Mouse (Mus musculus) forebrain, embryonic 10.5 days (tissue): Measurements from ENCODE around the gene Slx4ip. TPM values are rescaled to one million over a fixed set of nuclear protein-coding genes. Genes with fewer than 3 reads are reported as not detected.

ENCODE experiments used
- DNase-seq: peaks from one replicate; pipeline ENCODE4 v3.0.0-alpha.2; 2017; ENCODE audit warnings: low spot score; ENCODE audit errors: extremely low spot score
- H3K27ac ChIP-seq: fragments of 300-500 bp; sonication (generic); 2 replicates; pipeline ENCODE4 v1.5.1; 2016; ENCODE audit warnings: mild to moderate bottlenecking
- H3K27me3 ChIP-seq: fragments of 300-500 bp; sonication (generic); 2 replicates; pipeline ENCODE4 v1.6.1; 2016; ENCODE audit warnings: mild to moderate bottlenecking; ENCODE audit not compliant: poor library complexity, severe bottlenecking
- H3K36me3 ChIP-seq: fragments of 300-500 bp; sonication (generic); replicated peaks from 2 replicates; pipeline ENCODE4 v1.6.1; 2016; ENCODE audit warnings: mild to moderate bottlenecking, moderate library complexity
- H3K4me1 ChIP-seq: fragments of 300-500 bp; sonication (generic); 2 replicates; pipeline ENCODE4 v1.6.1; 2016
- H3K4me3 ChIP-seq: fragments of 300-500 bp; sonication (generic); 2 replicates; pipeline ENCODE4 v1.5.1; 2016; ENCODE audit warnings: mild to moderate bottlenecking, moderate library complexity
- H3K9me3 ChIP-seq: fragments of 300-500 bp; sonication (generic); 2 replicates; pipeline ENCODE4 v1.6.1; 2016; ENCODE audit warnings: mild to moderate bottlenecking, moderate library complexity
- WGBS: fragments of 180-500 bp; shearing (Covaris S2); methylation state at CpG from one replicate; pipeline ENCODE4 v1.1.7; 2016; 5-methylcytosine and 5-hydroxymethylcytosine counted together
- polyA plus RNA-seq: library from polyadenylated mRNA; unstranded; fragments of >200 nt; fragmentation: Nextera tagmentation; extraction: Ambion mirVana; gene quantifications from 2 replicates; pipeline ENCODE4 v1.2.1, GENCODE M21; 2016

The Slx4ip gene
- polyA plus RNA-seq, 1 experiment from 2014 or later, result 8.1 TPM

DNA sequence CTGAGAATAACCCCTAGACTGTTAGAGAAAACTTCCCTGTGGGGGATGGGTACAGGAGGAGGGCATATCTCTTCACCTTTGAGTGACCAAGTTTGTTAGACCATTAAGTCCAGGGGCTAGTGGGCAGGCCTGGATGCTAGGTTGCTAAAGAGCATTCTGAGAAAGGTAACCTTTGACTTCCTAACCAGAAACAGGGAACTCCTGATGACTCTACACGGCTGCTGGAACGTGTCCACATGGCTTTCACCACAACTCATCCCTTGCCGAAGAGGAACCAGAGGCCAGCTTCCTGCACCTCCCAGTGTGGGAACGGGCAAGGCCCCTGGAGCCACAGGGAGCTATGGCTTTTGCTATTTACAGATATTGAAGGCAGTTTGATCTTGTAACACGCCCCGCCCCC, 189.4 kb downstream of the Slx4ip start:
- Histone ChIP-seq H3K4me3 (no peak overlapping the region), H3K27me3 (no peaks in the 10 kb centered on the region), H3K27ac (0 out of 2 replicates have a peak overlapping the region, but pooled peaks have one; percentile 16), H3K9me3 (no peaks in the 10 kb centered on the region), H3K4me1 (peaks cover 35% of the 10 kb centered on the region), H3K36me3 (peaks cover 45% of the 10 kb centered on the region)
- 72% methylated on average over 6 of the region's 6 CpGs for WGBS
- no peak for DNase-seq

DNA sequence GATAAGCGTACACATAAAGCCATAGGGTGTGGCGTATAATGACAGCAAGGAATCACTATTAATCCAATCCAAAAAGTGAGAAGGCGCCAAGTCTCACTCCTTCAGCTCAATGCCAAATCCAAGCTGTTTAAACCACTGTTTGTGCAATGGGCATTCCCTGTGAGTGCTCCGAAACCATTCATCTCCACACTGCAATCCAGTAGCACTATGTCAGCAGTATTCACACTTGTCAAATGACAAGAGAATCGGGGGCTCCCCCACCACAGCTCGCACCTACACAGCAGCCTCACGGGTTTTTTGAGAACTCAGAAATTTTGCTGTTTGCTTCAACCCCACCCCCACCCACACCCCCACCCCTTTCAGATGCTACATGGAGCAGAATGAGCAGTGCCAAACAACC, 190.0 kb downstream of the Slx4ip start:
- Histone ChIP-seq H3K4me3 (no peak overlapping the region), H3K4me1 (peaks cover 35% of the 10 kb centered on the region), H3K36me3 (peaks cover 51% of the 10 kb centered on the region), H3K27me3 (no peaks in the 10 kb centered on the region), H3K9me3 (no peaks in the 10 kb centered on the region), H3K27ac (no peak overlapping the region)
- 91% methylated on average over 7 of the region's 7 CpGs for WGBS
- no peak for DNase-seq

- Histone ChIP-seq H3K27ac (no peak overlapping the region), H3K36me3 (peaks cover 71% of the 10 kb centered on the region), H3K4me1 (peaks cover 45% of the 10 kb centered on the region), H3K27me3 (no peaks in the 10 kb centered on the region), H3K9me3 (no peaks in the 10 kb centered on the region), H3K4me3 (no peak overlapping the region)
- no peak for DNase-seq
- WGBS, result 93% methylated on average over 24 of the region's 24 CpGs
Measured at GRCm38 (mm10) chr2:137082896-137083620, 192.0 kb downstream of the Slx4ip start.

DNA sequence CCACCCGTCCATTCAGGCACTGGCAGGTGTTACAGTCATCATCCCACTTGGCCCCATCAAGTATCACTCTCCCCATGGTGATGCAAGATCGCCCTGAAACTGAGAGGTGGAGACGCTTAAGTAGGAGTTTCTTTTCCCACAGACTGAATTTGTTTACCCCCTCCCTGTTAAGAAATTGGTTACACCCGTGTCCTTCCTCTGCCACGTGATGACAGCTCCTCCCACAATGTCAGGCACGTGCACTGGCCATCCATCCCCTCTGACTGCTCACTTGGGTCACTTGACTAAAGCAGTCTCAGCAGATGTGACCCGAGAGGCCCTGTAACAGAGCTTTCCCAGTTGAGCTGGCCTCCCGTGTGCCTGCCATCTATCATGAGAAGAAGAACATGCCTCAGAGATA, 194.2 kb downstream of the Slx4ip start:
- DNase-seq, result no peak
- Histone ChIP-seq H3K27me3 (no peaks in the 10 kb centered on the region), H3K9me3 (no peaks in the 10 kb centered on the region), H3K4me3 (no peak overlapping the region), H3K4me1 (peaks cover 29% of the 10 kb centered on the region), H3K27ac (no peak overlapping the region), H3K36me3 (peaks cover 92% of the 10 kb centered on the region)
- 81% methylated on average over 8 of the region's 8 CpGs for WGBS

DNA sequence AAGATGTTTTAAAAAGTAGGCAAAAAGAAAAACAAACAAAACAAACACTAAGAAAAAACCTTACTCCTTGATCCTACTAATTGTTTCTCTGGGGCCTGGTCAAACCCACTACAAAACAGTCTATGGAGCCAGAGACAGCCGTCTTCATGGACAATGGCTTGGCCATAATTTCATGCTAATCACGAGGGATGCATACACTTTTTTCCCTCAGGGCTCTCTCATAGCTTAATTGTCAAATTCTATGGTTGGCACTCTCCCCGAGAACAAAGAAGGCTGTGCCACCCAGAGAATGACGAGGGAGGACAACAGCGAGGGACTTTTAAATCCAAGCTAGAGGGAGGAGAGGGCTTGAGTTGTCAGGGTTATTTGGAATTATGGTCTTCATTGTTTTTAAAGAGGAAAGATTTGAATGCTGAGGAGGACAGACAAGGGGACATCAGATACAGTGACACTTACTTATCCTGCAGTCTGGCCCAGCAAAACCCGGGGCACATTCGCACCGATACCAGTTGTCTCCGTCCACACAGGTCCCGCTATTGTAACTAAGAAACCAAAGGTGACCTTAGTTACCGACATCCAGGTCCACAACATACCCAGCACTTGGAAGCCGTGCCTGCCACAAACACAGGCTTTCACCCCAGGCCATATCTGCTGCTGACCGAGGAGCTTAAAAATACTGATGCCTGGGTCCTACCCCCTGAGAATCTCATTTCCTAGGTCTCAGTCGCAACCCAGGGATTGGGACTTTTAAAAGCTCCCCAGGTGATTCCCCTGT, 195.8 kb downstream of the Slx4ip start:
- Histone ChIP-seq H3K36me3 (peaks cover 94% of the 10 kb centered on the region), H3K4me1 (peaks cover 25% of the 10 kb centered on the region), H3K4me3 (no peak overlapping the region), H3K9me3 (no peaks in the 10 kb centered on the region), H3K27ac (peak overlapping the region; percentile 37; the same call in 1 of the 2 replicates), H3K27me3 (no peaks in the 10 kb centered on the region)
- no peak for DNase-seq
- 76% methylated on average over 14 of the region's 14 CpGs for WGBS

DNA sequence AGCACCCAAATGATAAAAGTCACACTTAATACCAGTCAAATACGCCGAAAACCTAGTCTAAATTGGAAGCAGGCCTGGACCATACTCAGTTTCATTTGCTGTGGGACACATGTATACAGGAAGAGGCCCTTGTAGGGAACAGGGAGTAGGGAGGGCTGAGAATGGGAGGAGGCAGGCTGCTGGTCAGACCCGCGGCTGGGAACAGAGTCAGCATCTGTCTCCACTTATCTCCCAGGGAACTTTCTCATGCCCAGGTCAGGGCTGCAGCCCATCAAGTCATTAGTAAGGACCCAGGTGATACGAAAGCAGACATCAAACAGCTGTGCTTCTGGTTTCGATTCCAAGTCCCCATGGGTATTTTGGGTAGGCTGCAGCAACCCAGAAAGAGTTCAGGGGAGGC, 196.7 kb downstream of the Slx4ip start:
- H3K36me3 ChIP-seq, result peaks cover 99% of the 10 kb centered on the region
- no peak for DNase-seq

DNA sequence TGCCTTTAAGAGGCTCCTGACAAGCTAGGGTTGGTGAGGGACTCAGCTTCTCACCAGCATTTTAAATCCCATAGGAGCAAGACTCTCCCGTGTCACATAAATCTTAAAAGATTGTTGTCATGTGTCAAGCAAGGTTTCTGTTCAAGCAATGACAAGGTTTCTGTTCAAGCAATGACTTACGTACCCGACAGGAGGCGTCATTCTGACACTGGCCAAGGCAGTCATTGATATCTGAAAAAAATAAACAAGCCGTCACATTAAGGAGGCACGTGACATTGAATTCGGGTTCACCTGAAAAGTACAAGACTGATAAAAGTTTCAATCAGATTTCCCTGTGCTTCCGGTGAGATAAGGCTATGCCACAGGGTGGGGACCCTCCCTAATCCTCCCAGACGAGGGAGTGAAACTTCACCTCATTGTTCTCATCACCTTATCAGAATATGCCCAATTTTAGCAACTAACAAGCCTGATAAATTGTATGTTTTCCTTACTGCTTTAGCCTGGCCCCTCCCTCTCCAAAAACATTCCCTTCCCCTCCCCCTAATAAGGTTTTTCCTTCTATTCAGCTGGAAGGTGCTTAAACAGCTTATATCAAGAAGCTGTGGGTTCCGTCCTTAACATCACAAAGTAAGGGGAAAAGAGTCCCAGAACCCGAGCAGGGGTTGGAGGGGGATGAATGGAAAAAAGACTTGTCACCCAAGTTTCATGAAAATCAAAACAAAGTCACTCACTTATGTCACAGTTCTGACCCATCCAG, 200.9 kb downstream of the Slx4ip start:
- no peak for DNase-seq
- no peaks in the 10 kb centered on the region for H3K9me3 ChIP-seq
- H3K4me1 ChIP-seq, result peaks cover 73% of the 10 kb centered on the region
- H3K27ac ChIP-seq, result no peak overlapping the region
- 66% methylated on average over 11 of the region's 11 CpGs for WGBS
- no peak overlapping the region for H3K4me3 ChIP-seq
- peaks cover 98% of the 10 kb centered on the region for H3K36me3 ChIP-seq
- H3K27me3 ChIP-seq, result peaks cover 8% of the 10 kb centered on the region; the same call in 1 of the 2 replicates

More for the DNA sequence above, 196.7 kb downstream of the Slx4ip start:
- H3K4me3 ChIP-seq, result no peak overlapping the region
- peaks cover 34% of the 10 kb centered on the region for H3K4me1 ChIP-seq
- 75% methylated on average over 6 of the region's 6 CpGs for WGBS
- H3K9me3 ChIP-seq, result no peaks in the 10 kb centered on the region
- no peak overlapping the region for H3K27ac ChIP-seq
- no peaks in the 10 kb centered on the region for H3K27me3 ChIP-seq

- Histone ChIP-seq H3K27me3 (peaks cover 8% of the 10 kb centered on the region; the same call in 1 of the 2 replicates), H3K9me3 (no peaks in the 10 kb centered on the region), H3K27ac (peak overlapping the region; percentile 51), H3K4me1 (peaks cover 73% of the 10 kb centered on the region), H3K36me3 (peaks cover 96% of the 10 kb centered on the region), H3K4me3 (no peak overlapping the region)
- WGBS, result 42% methylated on average over 10 of the region's 10 CpGs
- no peak for DNase-seq
Measured at GRCm38 (mm10) chr2:137092523-137093297, 201.7 kb downstream of the Slx4ip start.

- no peak for DNase-seq
- no peaks in the 10 kb centered on the region for H3K9me3 ChIP-seq
- H3K27me3 ChIP-seq, result peaks cover 8% of the 10 kb centered on the region; the same call in 1 of the 2 replicates
- no peak overlapping the region for H3K4me3 ChIP-seq
- peaks cover 96% of the 10 kb centered on the region for H3K36me3 ChIP-seq
- peak overlapping the region; percentile 51 for H3K27ac ChIP-seq
- H3K4me1 ChIP-seq, result peaks cover 73% of the 10 kb centered on the region
- 26% methylated on average over 7 of the region's 7 CpGs for WGBS
Measured at GRCm38 (mm10) chr2:137093298-137093630, 202.2 kb downstream of the Slx4ip start.

- Histone ChIP-seq H3K9me3 (no peaks in the 10 kb centered on the region), H3K36me3 (peaks cover 87% of the 10 kb centered on the region), H3K27me3 (peaks cover 8% of the 10 kb centered on the region; the same call in 1 of the 2 replicates), H3K4me1 (peaks cover 80% of the 10 kb centered on the region), H3K4me3 (no peak overlapping the region), H3K27ac (no peak overlapping the region)
- no peak for DNase-seq
- 47% methylated on average over 8 of the region's 8 CpGs for WGBS
Measured at GRCm38 (mm10) chr2:137094301-137094700, 203.3 kb downstream of the Slx4ip start.

DNA sequence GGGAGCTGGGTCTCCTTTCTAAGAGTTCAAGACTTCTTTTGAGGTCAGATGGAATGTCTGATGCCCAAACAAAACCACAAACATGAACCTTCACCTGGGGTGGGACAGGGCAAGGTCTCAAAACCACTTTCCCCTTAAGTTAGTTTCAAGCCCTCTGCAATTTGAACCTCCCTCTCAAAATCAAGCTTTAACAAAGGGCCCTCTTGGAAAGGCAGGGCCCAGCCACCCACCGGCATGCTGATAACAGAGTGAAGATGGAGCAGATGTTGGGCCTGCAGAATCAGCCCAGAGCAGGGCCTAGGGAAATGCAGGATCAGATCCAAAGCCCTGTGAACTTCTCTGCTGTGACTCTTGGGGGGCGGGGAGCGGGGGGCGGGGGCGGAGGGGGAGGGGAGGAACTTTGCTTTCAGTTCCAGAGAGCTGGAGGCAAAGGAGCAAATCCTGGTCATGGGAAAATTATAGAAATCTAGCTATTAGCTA, 206.0 kb downstream of the Slx4ip start:
- Histone ChIP-seq H3K27ac (peak overlapping the region; percentile 81), H3K4me3 (no peak overlapping the region), H3K36me3 (peaks cover 82% of the 10 kb centered on the region), H3K9me3 (no peaks in the 10 kb centered on the region), H3K4me1 (peaks cover 98% of the 10 kb centered on the region), H3K27me3 (peaks cover 13% of the 10 kb centered on the region; the same call in 1 of the 2 replicates)
- DNase-seq, result no peak
- WGBS, result 3% methylated on average over 5 of the region's 5 CpGs
